Mouse (Mus musculus) left cerebral cortex, adult 6 months (tissue): ENCODE results near the gene Cyfip1. TPM values are rescaled to one million over a fixed set of nuclear protein-coding genes. Genes with fewer than 3 reads are reported as not detected.

Experiments used
- long read RNA-seq, 2 experiments: library from polyadenylated mRNA; unstranded; transcript quantifications; one replicate each; pipeline ENCODE4 v2.0.0; 2019 to 2020
- polyA plus RNA-seq: library from polyadenylated mRNA; unstranded; fragments of <200 nt; fragmentation: Nextera tagmentation; gene quantifications from 2 replicates; pipeline ENCODE4 v1.2.3, GENCODE M21; 2021

The Cyfip1 gene
- polyA plus RNA-seq, result 32.7 and 43.9 TPM in 2 replicates
- long read RNA-seq, experiment 1, full-length matches to known transcripts, result 127 of 200 reads
- long read RNA-seq, experiment 1, partial matches to known transcripts, result 51 of 200 reads
- long read RNA-seq, experiment 1, other reads (novel, unspliced or antisense), result 22 of 200 reads
- long read RNA-seq, experiment 2, full-length matches to known transcripts, result 13 of 80 reads
- long read RNA-seq, experiment 2, partial matches to known transcripts, result 57 of 80 reads
- long read RNA-seq, experiment 2, other reads (novel, unspliced or antisense), result 10 of 80 reads

GRCm38 (mm10) chr7:55841445-55841844, at the start of gene Cyfip1:
TSS of gene Cyfip1 (plus strand) at chr7:55841745.

GRCm38 (mm10) chr7:55793952-55794603, 47.5 kb upstream of the Cyfip1 start, which contains the start of gene Tubgcp5:
TSS of gene Tubgcp5 (plus strand) at chr7:55794154.

DNA sequence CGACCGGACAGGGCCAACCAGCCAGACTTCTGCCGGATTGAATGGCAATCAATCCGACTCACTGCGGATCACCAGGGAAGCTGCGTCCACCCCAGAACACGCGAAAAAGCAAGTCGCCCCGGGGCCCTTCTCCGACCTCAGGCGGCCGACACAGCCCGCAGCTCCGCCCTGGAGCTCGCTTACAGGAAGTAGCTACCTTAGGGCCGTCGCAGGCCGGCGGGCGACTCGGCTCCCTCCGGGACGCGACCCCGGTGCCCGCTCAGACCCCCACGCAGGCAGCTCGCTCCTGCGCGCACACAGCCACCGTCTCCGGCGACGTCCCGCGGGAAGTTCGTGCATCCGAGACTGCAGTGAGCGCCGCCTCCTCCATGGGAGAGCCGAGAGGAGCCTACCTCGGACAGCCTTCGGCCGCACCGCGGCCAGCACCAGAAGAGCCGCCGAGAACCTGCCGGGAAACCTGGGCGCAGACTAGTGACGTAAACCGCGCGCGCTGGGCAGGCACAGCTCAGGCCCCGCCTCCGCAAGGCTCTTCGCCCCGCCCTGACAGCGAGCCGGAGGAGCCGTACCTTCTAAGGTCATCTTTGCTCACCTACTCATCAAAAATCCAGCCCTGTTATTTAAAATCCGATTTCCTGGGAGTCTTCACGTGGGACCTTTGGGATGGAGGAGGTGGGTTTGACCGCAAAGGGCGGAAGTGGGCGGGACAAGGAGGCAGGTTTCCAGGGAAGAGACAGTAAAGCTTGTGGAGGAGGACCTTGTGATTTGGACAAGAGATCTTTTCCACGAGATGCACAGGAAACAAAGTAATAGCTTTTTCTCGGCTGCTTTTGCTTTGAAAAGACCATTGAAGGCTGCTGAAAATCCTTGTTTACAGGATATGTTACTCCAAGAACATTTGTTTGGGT, 120.7 kb downstream of the Cyfip1 start, which contains the start of gene Nipa2:
Gene Nipa2, minus strand, starts transcription at position 473 of the 905 bp plus-strand sequence.

Other genes with a start within 250 kb of the Cyfip1 start
- gene Siglech, start 73.6 kb upstream of the Cyfip1 start, polyA plus RNA-seq, result 25.1 and 25.2 TPM in 2 replicates
- gene Tubgcp5, start 47.6 kb upstream of the Cyfip1 start, polyA plus RNA-seq, result 9.2 and 12.7 TPM in 2 replicates
- 15.7 and 18.6 TPM in 2 replicates for gene Nipa2, start 120.7 kb downstream of the Cyfip1 start, polyA plus RNA-seq
- 8.6 and 18.2 TPM in 2 replicates for gene Nipa1, start 178.2 kb downstream of the Cyfip1 start, polyA plus RNA-seq
- gene Herc2, start 208.5 kb downstream of the Cyfip1 start, polyA plus RNA-seq, result 10.9 and 17.8 TPM in 2 replicates